Mouse (Mus musculus) thymus, postnatal 10 days (tissue): Measurements from ENCODE around the gene Cst13.
"Not testable (repeated sequence)": the region's sequence is repeated elsewhere in the genome, so short reads cannot be mapped to it uniquely, and the experiment has no call there.

Experiments
- DNase-seq, 2 experiments: peaks; one replicate each; pipeline ENCODE4 v3.0.0; 2021; ENCODE audit warnings: low spot score in 2 of 2

The Cst13 gene

GRCm38 (mm10) chr2:148819909-148820308, at the start of gene Cst13:
Gene Cst13, plus strand, starts transcription at chr2:148820081.
- DNase-seq: no peak

GRCm38 (mm10) chr2:148771397-148771796, 48.5 kb upstream of the Cst13 start, which contains the start of gene Cst11:
Gene Cst11, minus strand, starts transcription at chr2:148771497.
- DNase-seq: not testable (repeated sequence)

GRCm38 (mm10) chr2:148781709-148782108, 38.2 kb upstream of the Cst13 start, which contains the start of gene 8030411F24Rik:
Gene 8030411F24Rik, plus strand, starts transcription at chr2:148782009.
- DNase-seq: no peak

GRCm38 (mm10) chr2:148789142-148789541, 30.7 kb upstream of the Cst13 start, which contains the start of gene Cst12:
Gene Cst12, plus strand, starts transcription at chr2:148789361.
- no peak for DNase-seq

GRCm38 (mm10) chr2:148798485-148798884, 21.4 kb upstream of the Cst13 start, which contains the start of gene Cst8:
Gene Cst8, plus strand, starts transcription at chr2:148798785.
- no peak for DNase-seq

- DNase-seq: no peak
These were observed 18.4 kb upstream of the Cst13 start for GRCm38 (mm10) chr2:148801491-148801921.

- DNase-seq: no peak
These were observed 13.2 kb upstream of the Cst13 start for GRCm38 (mm10) chr2:148806696-148807095.

GRCm38 (mm10) chr2:148825986-148826385, 6.1 kb downstream of the Cst13 start:
- no peak for DNase-seq

- no peak for DNase-seq
These were observed 15.0 kb downstream of the Cst13 start, which contains the start of gene Cst9 for GRCm38 (mm10) chr2:148834912-148835311. Gene Cst9, plus strand, starts transcription at chr2:148835147.

GRCm38 (mm10) chr2:148838075-148838777, 18.3 kb downstream of the Cst13 start:
- no peak for DNase-seq

- no peak for DNase-seq
These were observed 19.3 kb downstream of the Cst13 start for GRCm38 (mm10) chr2:148839224-148839623.

- DNase-seq: peak; percentile 10 to 29
These were observed 31.4 kb downstream of the Cst13 start for GRCm38 (mm10) chr2:148851116-148851906.

GRCm38 (mm10) chr2:148856630-148857400, 36.9 kb downstream of the Cst13 start:
- no peak for DNase-seq

- no peak for DNase-seq
These were observed 37.6 kb downstream of the Cst13 start for GRCm38 (mm10) chr2:148857506-148857905.

GRCm38 (mm10) chr2:148860993-148861392, 41.1 kb downstream of the Cst13 start:
- DNase-seq: no peak

GRCm38 (mm10) chr2:148861693-148862092, 41.8 kb downstream of the Cst13 start:
- DNase-seq: no peak

- no peak for DNase-seq
These were observed 45.1 kb downstream of the Cst13 start, which contains the start of gene 9230104L09Rik for GRCm38 (mm10) chr2:148864966-148865365. Gene 9230104L09Rik, minus strand, starts transcription at chr2:148865038.

- no peak for DNase-seq
These were observed 49.1 kb downstream of the Cst13 start for GRCm38 (mm10) chr2:148868959-148869358.

GRCm38 (mm10) chr2:148870526-148870925, 50.6 kb downstream of the Cst13 start:
- DNase-seq: no peak

- DNase-seq: no peak
These were observed 53.0 kb downstream of the Cst13 start for GRCm38 (mm10) chr2:148872860-148873259.

GRCm38 (mm10) chr2:148874224-148874616, 54.3 kb downstream of the Cst13 start:
- DNase-seq: no peak
